Mouse (Mus musculus): ENCODE results near the gene 4930558C23Rik. TPM values are rescaled to one million over a fixed set of nuclear protein-coding genes. Genes with fewer than 3 reads are reported as not detected.
A peak's percentile ranks its signal among the peaks of the same experiment; 100 is the strongest.
"Not testable (repeated sequence)": the region's sequence is repeated elsewhere in the genome, so short reads cannot be mapped to it uniquely, and the experiment has no call there.

Gene 4930558C23Rik
- polyA plus RNA-seq, 1 experiment from 2014 or later: not detected

DNA sequence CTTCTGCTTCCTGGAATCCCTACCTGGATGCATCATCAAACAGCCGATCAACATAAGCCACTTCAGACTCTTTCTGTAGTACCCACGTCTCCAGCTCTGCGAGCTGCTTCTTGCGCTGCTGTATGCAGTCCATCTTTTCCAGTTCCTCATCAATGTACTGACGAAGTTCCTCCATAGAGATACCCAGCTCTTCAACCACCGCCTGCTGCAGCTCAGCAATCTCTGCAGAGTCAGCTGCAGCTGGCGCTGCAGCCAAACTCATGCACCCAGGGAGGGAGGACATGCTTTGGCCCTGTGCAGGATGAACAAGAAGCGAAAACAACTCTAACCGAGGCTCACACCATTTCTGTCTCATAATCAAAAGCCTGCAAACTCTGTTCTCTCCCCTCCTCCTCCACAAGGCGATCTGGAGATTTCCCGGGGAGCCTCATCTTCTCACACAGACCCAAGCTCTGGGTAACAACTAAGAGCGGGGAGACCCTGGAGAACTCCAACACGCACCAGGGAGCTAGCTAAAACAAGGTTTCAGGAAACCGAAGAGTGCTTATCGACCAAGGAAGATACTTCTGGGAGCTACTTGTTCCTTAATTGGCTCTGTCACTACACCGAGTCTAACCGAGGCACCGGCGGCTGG lies 46.6 kb downstream of the 4930558C23Rik start:
- 22% methylated on average over 4 of the region's 19 CpGs for WGBS
- H3K36me3 ChIP-seq (ENCODE audit: control insufficient read depth, insufficient read depth, low read length): peaks cover 14% of the 10 kb centered on the region; the same call in 1 of the 2 replicates
- H3K27me3 ChIP-seq (ENCODE audit: control insufficient read depth, insufficient read depth, low read depth, low read length); H3K9ac ChIP-seq (ENCODE audit: low read depth, low read length); H3K9me3 ChIP-seq (replicated peaks; ENCODE audit: control insufficient read depth, low read length, poor library complexity, severe bottlenecking); ATAC-seq; H3K4me1 ChIP-seq (ENCODE audit: control insufficient read depth, insufficient read depth, low read length); H3K27ac ChIP-seq (ENCODE audit: low read length): not testable (repeated sequence)
- peak overlapping the region; percentile 48 for H3K4me3 ChIP-seq (ENCODE audit: low read depth, low read length)
- H3K4me2 ChIP-seq (ENCODE audit: low read length): peak overlapping the region; percentile 51

DNA sequence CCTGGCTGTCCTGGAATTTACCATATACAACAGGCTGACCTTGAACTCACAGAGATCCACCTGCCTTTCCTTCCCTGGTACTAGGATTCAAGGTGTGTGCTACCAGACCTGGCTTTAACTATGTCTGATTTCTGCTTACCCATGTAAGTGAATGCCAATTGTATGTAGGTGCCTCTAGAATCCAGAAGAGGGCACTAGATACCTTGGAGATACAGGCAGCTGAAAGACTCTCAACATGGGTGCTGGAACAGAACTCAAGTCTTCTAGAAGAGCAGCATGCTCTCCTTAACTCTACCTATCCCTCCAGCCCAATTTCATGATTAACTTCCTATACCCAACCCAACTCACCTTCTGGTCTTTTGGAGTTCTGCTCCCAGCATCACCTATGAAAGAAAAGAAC lies 53.1 kb downstream of the 4930558C23Rik start:
- H3K4me2 ChIP-seq (ENCODE audit: low read length): no peak overlapping the region
- no peak overlapping the region for H3K9ac ChIP-seq (ENCODE audit: low read depth, low read length)
- H3K27ac ChIP-seq (ENCODE audit: low read length): no peak overlapping the region
- no peaks in the 10 kb centered on the region for H3K4me1 ChIP-seq (ENCODE audit: control insufficient read depth, insufficient read depth, low read length)
- peaks cover 54% of the 10 kb centered on the region for H3K36me3 ChIP-seq (ENCODE audit: control insufficient read depth, insufficient read depth, low read length)
- H3K27me3 ChIP-seq (ENCODE audit: control insufficient read depth, insufficient read depth, low read depth, low read length): no peaks in the 10 kb centered on the region
- no peaks in the 10 kb centered on the region for H3K9me3 ChIP-seq (replicated peaks; ENCODE audit: control insufficient read depth, low read length, poor library complexity, severe bottlenecking)
- ATAC-seq: no peak
- no peak overlapping the region for H3K4me3 ChIP-seq (ENCODE audit: low read depth, low read length)

DNA sequence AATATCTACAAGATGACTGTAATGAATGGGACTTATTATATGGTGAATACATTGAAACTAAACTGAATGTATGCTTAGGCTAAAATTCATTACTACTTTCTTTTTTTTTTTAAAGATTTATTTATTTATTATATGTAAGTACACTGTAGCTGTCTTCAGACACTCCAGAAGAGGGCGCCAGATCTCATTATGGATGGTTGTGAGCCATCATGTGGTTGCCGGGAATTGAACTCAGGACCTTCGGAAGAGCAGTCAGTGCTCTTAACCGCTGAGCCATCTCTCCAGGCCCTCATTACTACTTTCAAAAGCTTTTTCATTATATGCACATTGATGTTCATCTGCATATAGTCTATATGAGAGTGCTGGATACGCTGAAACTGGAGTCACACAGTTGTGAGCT lies 54.3 kb downstream of the 4930558C23Rik start:
- not testable (repeated sequence) for H3K4me1 ChIP-seq (ENCODE audit: control insufficient read depth, insufficient read depth, low read length); H3K9ac ChIP-seq (ENCODE audit: low read depth, low read length); H3K27me3 ChIP-seq (ENCODE audit: control insufficient read depth, insufficient read depth, low read depth, low read length); H3K9me3 ChIP-seq (replicated peaks; ENCODE audit: control insufficient read depth, low read length, poor library complexity, severe bottlenecking); H3K4me3 ChIP-seq (ENCODE audit: low read depth, low read length); H3K4me2 ChIP-seq (ENCODE audit: low read length); ATAC-seq; H3K27ac ChIP-seq (ENCODE audit: low read length)
- WGBS: 95% methylated on average over 4 of the region's 5 CpGs
- H3K36me3 ChIP-seq (ENCODE audit: control insufficient read depth, insufficient read depth, low read length): peaks cover 50% of the 10 kb centered on the region

DNA sequence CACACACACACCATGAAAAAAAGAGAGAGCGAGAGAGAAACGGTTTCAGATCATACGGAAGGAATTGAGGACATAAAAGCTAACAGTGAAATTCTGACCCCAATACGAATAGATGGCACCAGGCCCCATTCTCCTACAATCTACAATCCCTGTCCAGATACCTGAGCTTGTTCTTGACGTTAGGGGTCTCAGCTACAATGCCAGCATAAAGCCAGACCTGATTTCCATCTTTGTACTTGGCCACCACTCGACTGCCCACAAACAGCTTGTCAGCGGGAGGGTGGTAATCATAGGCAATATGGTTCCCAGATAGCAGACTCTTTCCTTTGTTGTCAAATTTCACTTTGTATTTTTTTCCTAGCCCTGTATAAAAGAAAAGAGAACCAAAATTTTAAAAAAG lies 56.2 kb downstream of the 4930558C23Rik start:
- WGBS: 96% methylated on average over 7 of the region's 7 CpGs
- Histone ChIP-seq H3K4me3 (ENCODE audit: low read depth, low read length) (no peak overlapping the region), H3K4me1 (ENCODE audit: control insufficient read depth, insufficient read depth, low read length) (no peaks in the 10 kb centered on the region), H3K36me3 (ENCODE audit: control insufficient read depth, insufficient read depth, low read length) (peaks cover 51% of the 10 kb centered on the region), H3K27ac (ENCODE audit: low read length) (no peak overlapping the region), H3K9ac (ENCODE audit: low read depth, low read length) (no peak overlapping the region), H3K9me3 (replicated peaks; ENCODE audit: control insufficient read depth, low read length, poor library complexity, severe bottlenecking) (no peaks in the 10 kb centered on the region), H3K27me3 (ENCODE audit: control insufficient read depth, insufficient read depth, low read depth, low read length) (no peaks in the 10 kb centered on the region), H3K4me2 (ENCODE audit: low read length) (no peak overlapping the region)
- no peak for ATAC-seq

DNA sequence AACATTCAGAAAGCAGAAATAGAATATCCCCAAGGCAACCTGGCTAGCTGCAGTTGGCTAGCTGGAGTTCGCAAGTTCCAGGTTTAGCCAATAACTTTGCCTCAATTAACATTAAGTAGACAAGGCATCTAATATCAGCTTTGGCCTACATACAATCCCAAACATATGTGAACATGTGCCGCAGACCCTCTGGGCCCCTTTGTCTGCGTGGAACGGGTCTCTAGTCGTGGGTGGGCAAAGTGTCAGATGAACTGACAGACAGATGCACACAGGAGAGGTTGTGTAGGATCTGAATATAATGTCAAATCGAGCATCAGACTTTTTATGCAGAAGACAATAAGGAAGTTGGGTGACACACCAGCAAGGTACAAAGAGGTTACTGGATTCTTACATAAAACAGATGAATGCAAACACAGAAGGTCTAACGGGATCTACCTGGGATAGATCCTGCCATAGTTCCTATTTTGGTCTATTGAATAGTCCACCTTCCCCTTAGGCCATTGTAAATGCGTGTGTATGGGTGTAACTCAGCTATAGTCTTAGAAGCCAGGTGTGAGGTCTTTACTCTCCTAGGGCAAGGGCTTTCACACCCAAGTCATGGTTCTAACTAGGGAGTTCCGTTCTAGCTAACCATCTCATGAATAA lies 59.2 kb downstream of the 4930558C23Rik start:
- H3K9me3 ChIP-seq (replicated peaks; ENCODE audit: control insufficient read depth, low read length, poor library complexity, severe bottlenecking); H3K9ac ChIP-seq (ENCODE audit: low read depth, low read length); H3K4me2 ChIP-seq (ENCODE audit: low read length); H3K27me3 ChIP-seq (ENCODE audit: control insufficient read depth, insufficient read depth, low read depth, low read length); H3K27ac ChIP-seq (ENCODE audit: low read length); H3K4me3 ChIP-seq (ENCODE audit: low read depth, low read length); H3K4me1 ChIP-seq (ENCODE audit: control insufficient read depth, insufficient read depth, low read length); ATAC-seq: not testable (repeated sequence)
- WGBS: 96% methylated on average over 9 of the region's 9 CpGs
- H3K36me3 ChIP-seq (ENCODE audit: control insufficient read depth, insufficient read depth, low read length): peaks cover 61% of the 10 kb centered on the region

DNA sequence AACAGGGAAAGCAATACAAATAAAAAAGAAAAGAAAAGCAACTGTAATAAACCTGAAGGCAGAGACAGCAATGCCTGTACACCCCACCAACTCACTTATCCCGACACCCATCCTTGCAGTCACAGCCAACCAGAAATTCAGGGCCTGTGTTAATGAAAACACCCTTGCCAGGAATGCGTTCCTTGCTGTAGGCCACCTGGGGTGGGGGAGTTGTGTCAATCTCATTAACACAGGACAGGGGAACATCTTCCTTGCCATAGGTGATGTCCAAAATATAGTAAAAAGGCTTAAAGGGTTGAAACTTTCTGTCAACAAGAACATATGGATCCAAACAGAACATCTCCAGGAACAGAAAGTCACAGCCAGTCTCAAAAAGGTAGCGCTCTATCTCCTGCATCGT lies 64.4 kb downstream of the 4930558C23Rik start:
- peaks cover 69% of the 10 kb centered on the region for H3K36me3 ChIP-seq (ENCODE audit: control insufficient read depth, insufficient read depth, low read length)
- WGBS: 95% methylated on average over 4 of the region's 4 CpGs
- no peak overlapping the region for H3K27ac ChIP-seq (ENCODE audit: low read length)
- H3K27me3 ChIP-seq (ENCODE audit: control insufficient read depth, insufficient read depth, low read depth, low read length): no peaks in the 10 kb centered on the region
- H3K4me2 ChIP-seq (ENCODE audit: low read length): no peak overlapping the region
- H3K9ac ChIP-seq (ENCODE audit: low read depth, low read length): no peak overlapping the region
- no peaks in the 10 kb centered on the region for H3K9me3 ChIP-seq (replicated peaks; ENCODE audit: control insufficient read depth, low read length, poor library complexity, severe bottlenecking)
- ATAC-seq: no peak
- H3K4me3 ChIP-seq (ENCODE audit: low read depth, low read length): no peak overlapping the region
- no peaks in the 10 kb centered on the region for H3K4me1 ChIP-seq (ENCODE audit: control insufficient read depth, insufficient read depth, low read length)

DNA sequence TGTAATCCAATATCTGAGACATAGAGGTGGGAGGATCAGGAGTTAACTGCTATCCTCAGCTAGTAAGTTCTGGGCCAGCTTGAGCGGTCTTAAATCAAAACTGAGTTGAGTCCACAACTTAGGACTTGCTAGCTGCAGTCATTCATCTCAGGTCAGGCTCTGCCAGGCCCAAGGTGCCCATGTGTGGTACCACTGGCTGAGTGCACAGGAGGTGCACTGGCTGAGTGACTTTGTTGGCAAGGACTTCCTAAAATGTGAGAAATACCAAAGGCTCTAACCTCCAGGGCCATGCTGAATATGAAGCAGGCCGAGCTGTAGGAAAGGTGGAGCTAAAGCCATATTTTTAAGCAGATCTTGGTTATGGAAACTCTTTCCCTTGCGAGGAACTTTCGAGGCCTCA lies 65.3 kb downstream of the 4930558C23Rik start:
- H3K4me1 ChIP-seq (ENCODE audit: control insufficient read depth, insufficient read depth, low read length): no peaks in the 10 kb centered on the region
- no peak for ATAC-seq
- H3K36me3 ChIP-seq (ENCODE audit: control insufficient read depth, insufficient read depth, low read length): peaks cover 70% of the 10 kb centered on the region
- no peak overlapping the region for H3K4me2 ChIP-seq (ENCODE audit: low read length)
- no peak overlapping the region for H3K4me3 ChIP-seq (ENCODE audit: low read depth, low read length)
- H3K27me3 ChIP-seq (ENCODE audit: control insufficient read depth, insufficient read depth, low read depth, low read length): no peaks in the 10 kb centered on the region
- H3K27ac ChIP-seq (ENCODE audit: low read length): no peak overlapping the region
- WGBS: 97% methylated on average over 4 of the region's 4 CpGs
- no peaks in the 10 kb centered on the region for H3K9me3 ChIP-seq (replicated peaks; ENCODE audit: control insufficient read depth, low read length, poor library complexity, severe bottlenecking)
- H3K9ac ChIP-seq (ENCODE audit: low read depth, low read length): no peak overlapping the region

Other genes with a start within 250 kb of the 4930558C23Rik start
- gene Sema6c, start 242.4 kb downstream of the 4930558C23Rik start, polyA plus RNA-seq (2015; fragmentation: Nextera tagmentation; extraction: Ambion mirVana): 18.9 and 20.9 TPM in 2 replicates
- 2.4 and 3.0 TPM in 2 replicates for gene Gabpb2, start 184.9 kb downstream of the 4930558C23Rik start, polyA plus RNA-seq (2015; fragmentation: Nextera tagmentation; extraction: Ambion mirVana)
- 46.6 and 50.9 TPM in 2 replicates for gene Cdc42se1, start 174.1 kb downstream of the 4930558C23Rik start, polyA plus RNA-seq (2015; fragmentation: Nextera tagmentation; extraction: Ambion mirVana)
- 336 and 438 TPM in 2 replicates for gene Mllt11, start 170.7 kb downstream of the 4930558C23Rik start, polyA plus RNA-seq (2015; fragmentation: Nextera tagmentation; extraction: Ambion mirVana)
- gene Gm128, start 161.2 kb downstream of the 4930558C23Rik start, polyA plus RNA-seq (2015; fragmentation: Nextera tagmentation; extraction: Ambion mirVana): 0.21 and 0.24 TPM in 2 replicates
- gene Bnipl, start 151.6 kb downstream of the 4930558C23Rik start, polyA plus RNA-seq (2015; fragmentation: Nextera tagmentation; extraction: Ambion mirVana): 0.30 TPM in 1 of 2 replicates, not detected in the other
- gene Mindy1, start 121.5 kb downstream of the 4930558C23Rik start, polyA plus RNA-seq (2015; fragmentation: Nextera tagmentation; extraction: Ambion mirVana): 42.3 and 42.5 TPM in 2 replicates
- 81.4 and 84.3 TPM in 2 replicates for gene Prune1, start 120.8 kb downstream of the 4930558C23Rik start, polyA plus RNA-seq (2015; fragmentation: Nextera tagmentation; extraction: Ambion mirVana)
- gene Anxa9, start 95.7 kb downstream of the 4930558C23Rik start, polyA plus RNA-seq (2015; fragmentation: Nextera tagmentation; extraction: Ambion mirVana): 0.23 and 0.34 TPM in 2 replicates
- 89.6 and 101 TPM in 2 replicates for gene Cers2, start 88.0 kb downstream of the 4930558C23Rik start, polyA plus RNA-seq (2015; fragmentation: Nextera tagmentation; extraction: Ambion mirVana)
- 42.3 and 43.3 TPM in 2 replicates for gene Setdb1, start 45.6 kb downstream of the 4930558C23Rik start, polyA plus RNA-seq (2015; fragmentation: Nextera tagmentation; extraction: Ambion mirVana)
- gene Arnt, start 31.5 kb upstream of the 4930558C23Rik start, polyA plus RNA-seq (2015; fragmentation: Nextera tagmentation; extraction: Ambion mirVana): 18.4 and 18.8 TPM in 2 replicates
- gene Ctsk, start 96.4 kb upstream of the 4930558C23Rik start, polyA plus RNA-seq (2015; fragmentation: Nextera tagmentation; extraction: Ambion mirVana): 5.7 and 10.8 TPM in 2 replicates
- gene Ctss, start 123.9 kb upstream of the 4930558C23Rik start, polyA plus RNA-seq (2015; fragmentation: Nextera tagmentation; extraction: Ambion mirVana): 10.4 and 11.6 TPM in 2 replicates
- gene Hormad1, start 156.8 kb upstream of the 4930558C23Rik start, polyA plus RNA-seq (2015; fragmentation: Nextera tagmentation; extraction: Ambion mirVana): not detected in 2 replicates
- gene Golph3l, start 186.1 kb upstream of the 4930558C23Rik start, polyA plus RNA-seq (2015; fragmentation: Nextera tagmentation; extraction: Ambion mirVana): 27.0 and 28.5 TPM in 2 replicates
- gene Ensa, start 222.2 kb upstream of the 4930558C23Rik start, polyA plus RNA-seq (2015; fragmentation: Nextera tagmentation; extraction: Ambion mirVana): 128 and 131 TPM in 2 replicates

Measured in midbrain, embryonic 16.5 days (tissue).